Mouse (Mus musculus) erythroblast, embryonic 14.5 days (primary cell): ENCODE results near the gene Dusp14. TPM values are rescaled to one million over a fixed set of nuclear protein-coding genes. Genes with fewer than 3 reads are reported as not detected.

ENCODE experiments used
- H3K27me3 ChIP-seq: 2 replicates; pipeline ENCODE4 v1.6.1; 2012; ENCODE audit warnings: inconsistent platforms; ENCODE audit not compliant: control insufficient read depth
- H3K36me3 ChIP-seq: 2 replicates; pipeline ENCODE4 v1.6.1; 2012; ENCODE audit warnings: mild to moderate bottlenecking, inconsistent platforms; ENCODE audit not compliant: control insufficient read depth
- H3K4me1 ChIP-seq: 2 replicates; pipeline ENCODE4 v1.6.1; 2012; ENCODE audit warnings: inconsistent platforms; ENCODE audit not compliant: control insufficient read depth
- H3K4me3 ChIP-seq: replicated peaks from 2 replicates; pipeline ENCODE3; 2012; ENCODE audit warnings: moderate library complexity, mild to moderate bottlenecking, inconsistent platforms
- H3K9me3 ChIP-seq: 2 replicates; pipeline ENCODE4 v1.6.1; 2012; ENCODE audit warnings: low read length, inconsistent platforms, mixed read lengths; ENCODE audit not compliant: control insufficient read depth
- GATA1 ChIP-seq: IDR thresholded peaks from 2 replicates; pipeline ENCODE4 v1.6.1; 2012; ENCODE audit warnings: low read length, inconsistent platforms, mixed read lengths
- TAL1 ChIP-seq: IDR thresholded peaks from 3 replicates; pipeline ENCODE4 v1.6.1; 2012; ENCODE audit warnings: low read length, inconsistent platforms, mixed read lengths
- polyA plus RNA-seq: library from polyadenylated mRNA; stranded (reverse); fragments of >175 nt; gene quantifications from 2 replicates; pipeline ENCODE4 v1.2.3, GENCODE M21; 2012

Dusp14 gene
- polyA plus RNA-seq, 1 experiment: not detected

- Histone ChIP-seq H3K4me1 (no peaks in the 10 kb centered on the region), H3K36me3 (peaks cover 75% of the 10 kb centered on the region), H3K27me3 (no peaks in the 10 kb centered on the region), H3K4me3 (no peak overlapping the region), H3K9me3 (no peaks in the 10 kb centered on the region)
- TF ChIP-seq GATA1 (no peak), TAL1 (no peak)
Observed at GRCm38 (mm10) chr11:84033671-84034070, 35.4 kb downstream of the Dusp14 start.

GRCm38 (mm10) chr11:84032559-84032958 is 36.5 kb downstream of the Dusp14 start:
- peaks cover 78% of the 10 kb centered on the region for H3K36me3 ChIP-seq
- H3K4me3 ChIP-seq: no peak overlapping the region
- H3K9me3 ChIP-seq: no peaks in the 10 kb centered on the region
- H3K27me3 ChIP-seq: no peaks in the 10 kb centered on the region
- no peaks in the 10 kb centered on the region for H3K4me1 ChIP-seq
- TF ChIP-seq TAL1 (no peak), GATA1 (no peak)

GRCm38 (mm10) chr11:84031971-84032370 is 37.1 kb downstream of the Dusp14 start:
- Histone ChIP-seq H3K4me3 (no peak overlapping the region), H3K27me3 (no peaks in the 10 kb centered on the region), H3K4me1 (no peaks in the 10 kb centered on the region), H3K36me3 (peaks cover 83% of the 10 kb centered on the region), H3K9me3 (no peaks in the 10 kb centered on the region)
- no peak for TF ChIP-seq TAL1
- TF ChIP-seq GATA1: no peak

- peaks cover 92% of the 10 kb centered on the region for H3K36me3 ChIP-seq
- TF ChIP-seq TAL1 (no peak), GATA1 (no peak)
- H3K9me3 ChIP-seq: no peaks in the 10 kb centered on the region
Observed at GRCm38 (mm10) chr11:84028271-84029028, 40.6 kb downstream of the Dusp14 start.

GRCm38 (mm10) chr11:84027231-84027630 is 41.8 kb downstream of the Dusp14 start:
- TF ChIP-seq TAL1 (no peak), GATA1 (no peak)
- peaks cover 92% of the 10 kb centered on the region for H3K36me3 ChIP-seq
- no peaks in the 10 kb centered on the region for H3K4me1 ChIP-seq
- H3K27me3 ChIP-seq: no peaks in the 10 kb centered on the region
- no peak overlapping the region for H3K4me3 ChIP-seq
- no peaks in the 10 kb centered on the region for H3K9me3 ChIP-seq

More at GRCm38 (mm10) chr11:84028271-84029028, 40.6 kb downstream of the Dusp14 start:
- Histone ChIP-seq H3K4me3 (no peak overlapping the region), H3K27me3 (no peaks in the 10 kb centered on the region), H3K4me1 (no peaks in the 10 kb centered on the region)

GRCm38 (mm10) chr11:84016810-84017508 is 52.1 kb downstream of the Dusp14 start:
- TF ChIP-seq GATA1: no peak
- no peak for TF ChIP-seq TAL1
- Histone ChIP-seq H3K36me3 (peaks cover 68% of the 10 kb centered on the region), H3K4me1 (no peaks in the 10 kb centered on the region), H3K9me3 (no peaks in the 10 kb centered on the region), H3K27me3 (no peaks in the 10 kb centered on the region), H3K4me3 (no peak overlapping the region)

- Histone ChIP-seq H3K36me3 (peaks cover 67% of the 10 kb centered on the region), H3K27me3 (no peaks in the 10 kb centered on the region), H3K9me3 (no peaks in the 10 kb centered on the region), H3K4me3 (no peak overlapping the region), H3K4me1 (no peaks in the 10 kb centered on the region)
- no peak for TF ChIP-seq GATA1
- TF ChIP-seq TAL1: no peak
Observed at GRCm38 (mm10) chr11:84016147-84016809, 52.8 kb downstream of the Dusp14 start.

- H3K4me1 ChIP-seq: no peaks in the 10 kb centered on the region
- H3K27me3 ChIP-seq: no peaks in the 10 kb centered on the region
- no peak overlapping the region for H3K4me3 ChIP-seq
- TF ChIP-seq TAL1: no peak
- peaks cover 73% of the 10 kb centered on the region for H3K36me3 ChIP-seq
- H3K9me3 ChIP-seq: no peaks in the 10 kb centered on the region
Observed at GRCm38 (mm10) chr11:84013105-84013504, 56.0 kb downstream of the Dusp14 start.

- TF ChIP-seq TAL1 (no peak), GATA1 (no peak)
- Histone ChIP-seq H3K4me3 (no peak overlapping the region), H3K27me3 (no peaks in the 10 kb centered on the region), H3K4me1 (no peaks in the 10 kb centered on the region), H3K36me3 (peaks cover 71% of the 10 kb centered on the region), H3K9me3 (no peaks in the 10 kb centered on the region)
Observed at GRCm38 (mm10) chr11:84011576-84011975, 57.5 kb downstream of the Dusp14 start.
